Mouse (Mus musculus) small intestine, adult 2 months (tissue): ENCODE data around the gene Nlrp3.

ENCODE experiments used
- CTCF ChIP-seq: fragments of 200-500 bp; IDR thresholded peaks from 2 replicates; pipeline ENCODE4 v1.5.1; 2012; ENCODE audit warnings: low read depth, mild to moderate bottlenecking, control low read depth, inconsistent platforms, low read length, moderate library complexity, mixed read lengths; ENCODE audit not compliant: insufficient replicate concordance, insufficient read length; ENCODE audit errors: extremely low read depth
- POLR2A ChIP-seq: fragments of 200-500 bp; IDR thresholded peaks from 2 replicates; pipeline ENCODE4 v1.6.1; 2012; ENCODE audit warnings: low read depth, mild to moderate bottlenecking, control low read depth, inconsistent platforms, low read length, moderate library complexity

DNA sequence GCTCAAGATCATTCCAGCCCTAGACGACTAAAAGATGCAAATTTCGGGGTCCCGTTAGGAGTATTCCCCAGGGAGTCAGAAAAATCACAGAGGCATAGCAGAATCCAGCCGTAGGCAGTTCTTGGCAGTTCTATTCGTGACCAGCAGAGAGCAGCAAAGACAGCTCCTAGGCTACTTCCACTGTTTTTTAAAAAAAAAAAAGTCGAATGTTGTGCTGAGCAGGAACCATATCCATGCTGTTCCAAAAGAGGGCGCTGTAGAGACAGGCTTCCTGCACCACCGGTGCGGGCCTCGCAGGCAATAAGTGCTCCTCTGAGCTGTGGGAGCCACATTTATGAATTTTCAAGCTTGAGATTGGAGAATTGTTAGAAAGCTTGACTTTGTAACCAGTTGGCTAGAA lies 16.1 kb upstream of the Nlrp3 start:
- TF ChIP-seq CTCF, result peak; percentile 78; the same call in 1 of the 2 replicates
- no peak for TF ChIP-seq POLR2A
